Mouse (Mus musculus) heart, adult 2 months (tissue): ENCODE results near the gene Dpp4. TPM values are rescaled to one million over a fixed set of nuclear protein-coding genes. Genes with fewer than 3 reads are reported as not detected.

Experiments
- DNase-seq, 2 experiments: peaks; one replicate each; pipeline ENCODE4 v3.0.0; 2021
- H3K27ac ChIP-seq: fragments of 200-600 bp; 2 replicates; pipeline ENCODE4 v1.8.1; 2022
- H3K27me3 ChIP-seq: fragments of 200-500 bp; 2 replicates; pipeline ENCODE4 v1.6.1; 2012; ENCODE audit warnings: mild to moderate bottlenecking, low read length, inconsistent platforms, mixed read lengths; ENCODE audit not compliant: control insufficient read depth, insufficient read depth
- H3K36me3 ChIP-seq: fragments of 200-500 bp; 2 replicates; pipeline ENCODE4 v1.6.1; 2012; ENCODE audit warnings: low read length, inconsistent platforms; ENCODE audit not compliant: control insufficient read depth, insufficient read depth
- H3K4me1 ChIP-seq: fragments of 200-500 bp; 2 replicates; pipeline ENCODE4 v1.6.1; 2011; ENCODE audit warnings: low read length; ENCODE audit not compliant: control insufficient read depth, insufficient read depth
- H3K4me3 ChIP-seq: fragments of 200-600 bp; 2 replicates; pipeline ENCODE4 v1.8.1; 2022
- H3K79me2 ChIP-seq: fragments of 200-500 bp; replicated peaks from 2 replicates; pipeline ENCODE4 v1.6.1; 2012; ENCODE audit warnings: mild to moderate bottlenecking, inconsistent platforms, low read length, moderate library complexity, mixed read lengths; ENCODE audit not compliant: control insufficient read depth, insufficient read depth
- H3K9ac ChIP-seq: fragments of 200-500 bp; 2 replicates; pipeline ENCODE4 v1.6.1; 2012; ENCODE audit warnings: low read depth, mild to moderate bottlenecking, control low read depth, inconsistent platforms, low read length, mixed read lengths
- CTCF ChIP-seq: fragments of 200-600 bp; IDR thresholded peaks from 2 replicates; pipeline ENCODE4 v1.8.1; 2022; ENCODE audit warnings: antibody characterized with exemption, mild to moderate bottlenecking, moderate library complexity
- EP300 ChIP-seq: fragments of 200-500 bp; IDR thresholded peaks from 2 replicates; pipeline ENCODE4 v1.6.1; 2011; ENCODE audit warnings: low read depth, low read length, control low read depth; ENCODE audit not compliant: insufficient read depth
- POLR2A ChIP-seq: fragments of 200-500 bp; IDR thresholded peaks from 2 replicates; pipeline ENCODE4 v1.6.1; 2011; ENCODE audit warnings: mild to moderate bottlenecking, low read depth, low read length, control low read depth; ENCODE audit not compliant: insufficient read depth
- WGBS: fragments of 180-500 bp; shearing (Covaris S2); methylation state at CpG from one replicate; pipeline ENCODE4 v1.1.7; 2018; 5-methylcytosine and 5-hydroxymethylcytosine counted together
- intact Hi-C: fragments of 180-260 bp; cut with DNase I; formaldehyde crosslinking; loops from one replicate; pipeline ENCODE4 v1.15.1; 2025
- long read RNA-seq: library from polyadenylated mRNA; stranded (forward); transcript quantifications from one replicate; pipeline ENCODE4 v2.0.0, GENCODE M21; 2021
- polyA plus RNA-seq: library from polyadenylated mRNA; depleted of rRNA; stranded (reverse); fragments of >200 nt; gene quantifications from 2 replicates; pipeline ENCODE4 v1.2.3, GENCODE M21; 2012; rRNA removed
- total RNA-seq, 2 experiments: library from RNA; stranded (reverse); gene quantifications; 2 replicates each; pipeline ENCODE4 v1.2.3; 2021

Gene Dpp4
- total RNA-seq = 1 to 10 TPM; 4.1 to 4.2 TPM
- polyA plus RNA-seq = 2.4 and 4.5 TPM in 2 replicates
- long read RNA-seq, full-length matches to known transcripts = 6 of 7 reads
- long read RNA-seq, partial matches to known transcripts = 1 of 7 reads
- long read RNA-seq, other reads (novel, unspliced or antisense) = 0 of 7 reads

- intact Hi-C loops = no loop called here
- peaks cover 2% of the 10 kb centered on the region for H3K4me1 ChIP-seq
- 50% methylated on average over 13 of the region's 13 CpGs for WGBS
- peak within 1 kb of the TSS; percentile 43 for H3K4me3 ChIP-seq
- no peak within 1 kb of the TSS; the same call in 1 of the 2 replicates for H3K27ac ChIP-seq
- H3K36me3 ChIP-seq = no peaks in the 10 kb centered on the region
- H3K27me3 ChIP-seq = no peaks in the 10 kb centered on the region
- no peak for DNase-seq
- no peak for TF ChIP-seq CTCF
- no peak for TF ChIP-seq POLR2A
- no peak for TF ChIP-seq EP300
- H3K79me2 ChIP-seq = no peaks in the 10 kb centered on the region
- peak within 1 kb of the TSS; percentile 41 for H3K9ac ChIP-seq
Measured at GRCm38 (mm10) chr2:62412081-62412821, at the start of gene Dpp4. Gene Dpp4 (minus strand): TSS chr2:62412231.

DNA sequence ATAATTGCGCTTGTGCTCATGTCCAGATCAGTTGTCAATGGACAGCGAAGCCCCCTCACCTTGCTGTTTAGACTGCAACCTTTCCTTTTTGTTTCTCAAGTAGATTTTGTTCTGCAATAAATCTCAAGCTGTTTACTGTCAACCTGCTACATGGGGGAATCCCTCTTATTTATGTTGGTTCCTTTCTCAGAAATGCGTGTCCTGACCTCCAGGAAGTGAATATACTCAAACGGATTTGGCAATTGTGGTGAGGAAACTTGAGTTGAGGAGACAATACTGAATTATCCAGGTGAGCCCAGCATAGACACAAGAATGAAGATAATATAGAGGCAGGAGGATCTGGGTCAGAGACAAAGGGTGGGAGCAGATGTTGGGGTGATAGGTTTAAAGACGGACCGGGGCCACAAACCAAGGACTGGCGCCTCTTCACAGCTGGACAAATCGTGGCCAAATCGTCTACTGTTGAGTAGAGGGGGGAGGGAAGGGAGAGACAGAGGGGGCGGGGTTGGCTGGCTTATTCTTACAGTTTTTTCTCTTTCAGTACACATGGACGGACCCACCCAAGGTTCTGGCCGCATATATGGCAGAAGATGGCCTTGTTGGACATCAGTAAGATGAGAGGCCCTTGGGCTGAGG lies 48.9 kb upstream of the Dpp4 start:
- DNase-seq = no peak
- intact Hi-C loops = no loop called here
- H3K27ac ChIP-seq = no peak overlapping the region
- H3K79me2 ChIP-seq = no peaks in the 10 kb centered on the region
- 77% methylated on average over 12 of the region's 12 CpGs for WGBS
- H3K9ac ChIP-seq = no peak overlapping the region
- H3K4me1 ChIP-seq = no peaks in the 10 kb centered on the region
- H3K36me3 ChIP-seq = no peaks in the 10 kb centered on the region
- H3K27me3 ChIP-seq = no peaks in the 10 kb centered on the region
- no peak overlapping the region for H3K4me3 ChIP-seq
- no peak for TF ChIP-seq CTCF
- TF ChIP-seq EP300 = no peak

DNA sequence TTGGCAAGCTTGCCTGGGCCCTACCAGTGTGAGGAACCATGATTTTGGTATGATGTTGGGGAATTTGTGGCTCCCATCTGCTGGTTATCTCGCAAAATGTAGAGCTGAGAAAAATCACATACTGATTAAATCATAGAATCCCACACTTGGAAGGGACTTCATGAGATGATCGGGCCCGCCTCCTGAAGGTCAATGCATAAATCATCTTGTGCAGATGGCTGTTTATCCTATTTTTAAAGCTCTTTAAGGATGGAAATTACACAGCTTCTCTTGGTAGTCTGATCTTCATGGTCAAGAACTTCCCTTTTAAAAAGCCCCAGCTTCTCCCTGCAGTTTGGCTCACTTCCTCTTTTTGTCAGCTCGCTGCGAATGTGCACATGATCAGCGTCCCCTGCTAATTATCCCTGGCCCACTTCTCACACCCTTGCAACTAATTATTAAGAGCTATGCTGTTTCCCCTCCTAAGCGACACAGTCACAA lies 48.2 kb upstream of the Dpp4 start:
- intact Hi-C loops = no loop called here

GRCm38 (mm10) chr2:62459241-62460174 lies 47.5 kb upstream of the Dpp4 start:
- Histone ChIP-seq H3K9ac (no peak overlapping the region), H3K79me2 (no peaks in the 10 kb centered on the region), H3K4me1 (no peaks in the 10 kb centered on the region), H3K4me3 (no peak overlapping the region), H3K27ac (no peak overlapping the region), H3K36me3 (no peaks in the 10 kb centered on the region), H3K27me3 (no peaks in the 10 kb centered on the region)
- DNase-seq = no peak
- WGBS = 36% methylated on average over 18 of the region's 18 CpGs
- intact Hi-C loops = loop anchor here (5.0 to 10.0 kb wide), 2 partner anchors 165 to 472 kb away; no protein-coding TSS in a partner anchor
- no peak for TF ChIP-seq POLR2A

More for the DNA sequence above, 48.2 kb upstream of the Dpp4 start:
- Histone ChIP-seq H3K27me3 (no peaks in the 10 kb centered on the region), H3K36me3 (no peaks in the 10 kb centered on the region), H3K4me3 (no peak overlapping the region), H3K9ac (no peak overlapping the region), H3K4me1 (no peaks in the 10 kb centered on the region), H3K27ac (no peak overlapping the region), H3K79me2 (no peaks in the 10 kb centered on the region)
- DNase-seq = peak in 1 of 2 experiments; percentile 17
- 43% methylated on average over 7 of the region's 7 CpGs for WGBS
- no peak for TF ChIP-seq CTCF
- no peak for TF ChIP-seq POLR2A
- no peak for TF ChIP-seq EP300

DNA sequence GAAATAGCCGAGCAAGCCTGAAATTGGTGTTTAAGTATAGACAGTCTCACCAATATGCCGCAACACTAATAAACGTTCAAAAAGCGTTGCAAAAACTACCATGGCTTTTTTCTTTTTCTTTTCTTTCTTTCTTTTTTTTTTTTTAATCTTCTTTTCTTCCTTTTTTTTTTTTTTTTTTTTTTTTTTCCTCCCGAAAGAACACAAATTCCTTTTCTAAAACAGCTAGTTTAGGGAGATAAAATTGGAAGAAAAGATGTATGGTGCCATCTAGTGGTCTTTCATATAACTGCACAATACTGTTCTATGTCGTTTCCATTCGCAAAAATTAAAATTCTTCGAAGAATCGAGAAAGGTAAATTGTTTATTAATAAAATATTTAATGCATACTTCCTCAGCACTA lies 46.0 kb upstream of the Dpp4 start:
- Histone ChIP-seq H3K27ac (no peak overlapping the region), H3K36me3 (no peaks in the 10 kb centered on the region), H3K4me1 (no peaks in the 10 kb centered on the region), H3K9ac (no peak overlapping the region), H3K27me3 (no peaks in the 10 kb centered on the region), H3K4me3 (no peak overlapping the region), H3K79me2 (no peaks in the 10 kb centered on the region)
- intact Hi-C loops = loop anchor here (1.0 to 10.0 kb wide), 3 partner anchors 112 to 471 kb away; no protein-coding TSS in a partner anchor
- DNase-seq = no peak
- 33% methylated on average over 9 of the region's 9 CpGs for WGBS
- TF ChIP-seq CTCF (peak; percentile 80), EP300 (no peak), POLR2A (no peak)
